Mouse (Mus musculus) heart, postnatal 4 days (tissue): ENCODE data around the gene Trim71. TPM values are rescaled to one million over a fixed set of nuclear protein-coding genes. Genes with fewer than 3 reads are reported as not detected.

ENCODE experiments used
- DNase-seq: peaks from one replicate; pipeline ENCODE4 v3.0.0; 2021
- total RNA-seq, 2 experiments: library from RNA; stranded (reverse); gene quantifications; 2 replicates each; pipeline ENCODE4 v1.2.3; 2021

The Trim71 gene
- total RNA-seq: not detected

DNA sequence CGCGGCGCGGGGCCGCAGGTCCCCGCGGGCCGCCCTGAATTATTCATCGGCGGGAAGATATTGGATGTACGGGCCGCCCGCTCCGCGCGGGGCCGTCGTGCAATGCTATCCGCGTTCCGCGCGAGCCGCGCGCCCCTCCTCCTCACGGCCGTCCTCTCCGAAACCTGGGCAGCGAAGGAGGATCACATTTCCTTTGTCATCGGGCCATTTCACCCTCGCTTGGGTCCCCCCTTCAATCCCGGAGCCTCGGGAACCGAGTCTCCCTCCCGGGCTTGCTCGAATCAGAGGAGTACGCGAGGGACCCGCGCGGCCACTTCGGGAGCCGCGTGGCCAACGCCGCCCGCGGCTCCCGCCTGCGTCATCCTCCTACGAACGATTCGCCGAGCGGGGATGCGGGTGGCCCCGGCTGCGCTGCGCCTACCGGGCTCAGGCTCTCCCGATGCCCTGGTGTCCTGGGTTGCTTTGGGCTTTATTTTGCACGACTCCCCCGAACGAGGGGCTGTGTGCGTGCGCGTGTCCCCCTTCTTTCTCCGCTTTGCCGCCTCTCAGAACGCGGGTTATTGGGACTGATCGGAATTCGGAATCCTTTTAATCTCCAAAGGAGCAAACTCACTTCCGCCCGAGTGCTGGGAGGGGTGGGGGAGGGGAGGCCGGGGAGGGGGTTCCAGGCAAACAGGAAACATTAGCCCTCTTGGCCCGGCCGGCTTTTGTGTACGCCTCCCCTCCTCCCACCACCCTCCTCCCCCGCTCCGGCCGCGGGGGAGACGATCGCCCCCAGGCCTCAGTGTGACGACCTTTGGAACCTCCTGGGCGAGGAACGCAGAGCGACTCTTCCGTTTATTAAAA, at the start of gene Trim71:
Trim71 (minus strand) TSS at position 609 of the 846 bp plus-strand sequence.
- no peak for DNase-seq

DNA sequence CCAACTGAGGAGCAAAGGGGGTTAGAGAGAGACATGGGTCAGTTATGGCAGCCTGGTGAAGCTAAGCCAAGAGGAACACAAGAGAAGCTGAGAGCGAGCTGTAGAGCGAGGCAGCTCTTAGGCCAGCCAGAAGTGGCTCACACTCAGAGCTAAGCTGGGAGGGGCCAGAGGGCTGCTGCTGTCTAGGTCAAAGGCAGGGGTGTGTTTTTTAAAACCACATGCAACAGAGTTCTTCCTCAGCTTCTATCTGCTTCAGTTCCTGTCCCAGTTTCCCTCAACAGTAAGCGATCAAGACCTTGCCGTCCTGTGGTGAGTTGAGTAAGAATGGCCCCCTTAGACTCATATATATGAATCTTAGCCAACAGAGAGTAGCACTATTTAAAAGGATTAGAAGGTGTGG, 48.9 kb upstream of the Trim71 start:
- DNase-seq: no peak

DNA sequence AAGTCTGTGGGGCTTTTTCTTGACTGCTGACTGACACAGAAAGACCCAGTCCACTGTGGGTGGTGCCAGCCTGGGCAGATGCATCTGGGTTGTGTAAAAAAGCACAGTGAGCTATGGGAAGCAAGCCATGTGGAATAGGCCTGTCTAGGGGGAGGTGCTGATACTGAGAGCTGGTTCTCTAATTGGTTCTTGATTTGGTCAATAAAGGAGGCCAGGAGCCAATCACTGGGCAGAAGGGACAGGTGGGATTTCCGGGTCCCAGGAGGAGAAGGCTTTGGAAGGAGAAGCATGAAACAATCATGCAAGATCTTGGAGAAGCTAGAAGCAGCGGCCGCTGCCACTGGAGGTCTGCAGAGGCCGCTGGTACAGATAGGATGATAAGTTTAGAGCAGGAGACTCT, 48.4 kb upstream of the Trim71 start:
- no peak for DNase-seq

DNA sequence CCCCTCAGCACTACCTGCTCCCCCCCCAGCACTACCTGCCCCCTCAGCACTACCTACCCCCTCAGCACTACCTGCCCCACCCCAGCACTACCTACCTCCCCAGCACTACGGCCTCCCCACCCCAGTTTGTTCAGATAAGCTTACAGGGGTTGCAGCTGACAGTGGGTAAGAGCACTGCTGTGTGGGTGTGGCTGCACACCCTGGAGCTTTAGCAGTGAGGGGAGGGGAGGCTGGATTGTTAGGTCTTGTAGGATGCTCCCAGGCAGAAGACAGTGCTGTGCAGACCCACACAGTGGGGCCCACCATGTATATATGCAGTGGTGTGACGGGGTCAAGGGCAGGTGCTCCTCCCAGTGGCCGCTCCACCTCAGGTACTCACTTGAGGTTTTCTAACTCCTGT, 46.1 kb upstream of the Trim71 start:
- no peak for DNase-seq

DNA sequence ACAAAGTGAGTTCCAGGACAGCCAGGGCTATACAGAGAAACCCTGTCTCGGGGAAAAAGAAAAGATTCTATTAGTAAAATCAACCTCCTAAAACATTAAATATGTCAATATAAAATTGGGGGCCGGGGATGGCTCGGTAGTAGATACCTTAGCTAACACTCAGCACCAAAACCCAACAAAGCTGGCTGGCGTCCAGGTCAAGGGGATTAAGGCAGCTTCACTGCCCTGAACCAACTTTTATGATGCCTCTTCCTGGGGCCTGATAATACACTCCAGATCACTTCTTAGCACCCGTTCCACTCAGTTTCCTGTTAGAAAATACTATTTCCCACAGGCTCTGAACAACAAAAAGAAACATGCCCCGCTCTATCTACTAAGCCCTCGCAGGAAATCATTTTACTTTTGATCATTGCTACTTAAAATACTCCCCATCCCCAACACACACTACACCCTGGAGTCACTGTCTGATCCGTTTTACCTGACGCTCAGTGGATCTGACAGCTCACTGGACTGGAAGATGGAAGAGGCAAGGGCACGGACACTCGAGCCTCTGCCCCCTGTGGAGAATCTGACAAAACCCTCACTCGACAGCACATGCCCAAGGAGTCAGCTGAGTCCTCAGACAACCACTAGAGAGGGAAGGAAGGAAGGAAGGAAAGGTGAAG, 39.8 kb upstream of the Trim71 start:
- DNase-seq: no peak

DNA sequence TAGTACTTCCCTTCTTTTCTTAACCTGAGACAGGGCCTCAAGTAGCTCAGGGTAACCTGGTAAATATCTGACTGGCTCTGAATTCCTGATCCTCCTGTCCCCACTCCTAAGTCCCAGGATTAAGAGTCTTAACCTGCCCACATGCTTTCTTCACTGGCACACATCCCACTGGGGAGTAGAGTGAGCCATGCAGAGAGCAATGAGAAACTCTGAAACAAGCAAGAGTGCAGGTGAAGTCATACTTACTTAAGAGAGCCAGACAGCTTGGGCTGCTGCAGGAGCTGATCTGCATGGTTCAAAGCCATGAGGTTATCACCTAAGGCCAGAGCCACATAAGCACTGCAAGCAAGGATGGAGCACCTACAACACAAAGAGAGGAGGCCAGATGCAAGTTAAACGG, 36.9 kb upstream of the Trim71 start:
- no peak for DNase-seq

DNA sequence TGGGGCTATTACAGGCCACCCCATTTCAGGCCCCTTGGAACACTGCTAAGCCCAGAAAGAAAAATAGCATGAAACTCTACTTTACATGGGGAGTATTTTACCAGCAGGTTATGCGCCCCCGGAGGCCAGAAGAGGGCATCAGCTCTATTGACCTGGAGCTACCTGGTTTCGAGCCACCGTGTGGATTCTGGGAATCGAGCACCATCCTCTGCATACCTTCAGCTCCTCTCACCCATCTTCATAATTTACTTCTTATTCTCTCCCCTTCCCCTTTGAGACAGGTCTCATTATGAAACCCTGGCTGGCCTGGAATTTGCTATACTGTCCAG, 20.8 kb upstream of the Trim71 start:
- DNase-seq: no peak

DNA sequence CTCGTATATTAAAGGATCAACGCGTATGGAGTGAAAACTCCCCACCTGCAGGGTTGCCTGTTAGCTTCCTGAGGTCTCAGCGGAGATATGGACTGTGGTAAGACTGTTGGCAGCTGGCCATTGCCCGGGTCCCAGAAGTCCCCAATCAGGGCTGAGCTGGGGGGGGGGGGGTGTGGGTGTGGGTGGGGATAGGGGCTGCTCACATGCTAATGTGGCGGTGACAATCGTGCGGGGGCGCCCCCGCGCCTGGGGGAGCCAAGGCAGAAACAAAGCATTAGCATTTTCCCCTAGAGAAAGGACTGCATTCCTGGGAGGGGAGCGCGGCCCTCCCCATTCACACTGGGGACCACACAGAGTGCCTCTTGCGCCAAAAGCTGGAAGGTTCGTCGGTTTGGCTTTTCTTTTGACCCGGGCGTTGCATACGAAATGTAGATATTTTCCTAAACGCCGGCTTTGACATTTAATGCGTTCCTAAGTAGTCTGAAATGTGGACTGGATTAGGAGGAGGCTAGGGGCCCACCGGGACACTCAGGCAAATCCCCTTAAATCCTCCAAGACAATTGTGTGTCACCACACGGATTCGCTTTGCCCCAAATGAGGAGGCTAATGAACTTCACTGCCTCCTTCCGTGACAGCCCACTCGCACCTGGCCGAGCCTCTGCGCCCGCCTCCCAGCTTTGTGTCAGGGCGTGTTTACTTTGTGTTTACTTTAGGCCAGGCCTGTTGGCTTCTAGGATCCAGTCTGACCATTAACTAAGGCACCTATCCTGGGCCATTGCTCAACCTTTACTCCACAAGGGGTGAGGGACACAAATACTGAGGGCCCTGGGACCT, 20.2 kb upstream of the Trim71 start:
- peak; percentile 17 for DNase-seq

DNA sequence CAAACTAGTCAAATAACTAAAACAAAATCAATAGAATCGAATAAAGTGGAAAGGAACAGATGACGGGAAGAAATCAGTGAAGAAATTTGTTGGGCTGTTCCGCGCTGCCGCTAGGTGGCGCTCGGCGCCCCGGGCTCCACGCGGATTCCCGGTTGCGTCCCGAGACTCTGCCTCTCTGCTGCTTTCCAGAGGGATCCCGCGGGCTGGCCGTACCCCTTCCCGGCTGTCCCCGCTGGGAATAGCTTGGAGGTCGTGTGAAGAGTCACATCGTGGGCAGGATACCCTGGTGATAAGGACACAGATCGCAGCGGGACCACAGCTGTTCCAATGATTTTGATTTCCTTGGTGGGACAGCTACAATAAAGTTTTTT, 19.6 kb upstream of the Trim71 start:
- DNase-seq: peak; percentile 81

DNA sequence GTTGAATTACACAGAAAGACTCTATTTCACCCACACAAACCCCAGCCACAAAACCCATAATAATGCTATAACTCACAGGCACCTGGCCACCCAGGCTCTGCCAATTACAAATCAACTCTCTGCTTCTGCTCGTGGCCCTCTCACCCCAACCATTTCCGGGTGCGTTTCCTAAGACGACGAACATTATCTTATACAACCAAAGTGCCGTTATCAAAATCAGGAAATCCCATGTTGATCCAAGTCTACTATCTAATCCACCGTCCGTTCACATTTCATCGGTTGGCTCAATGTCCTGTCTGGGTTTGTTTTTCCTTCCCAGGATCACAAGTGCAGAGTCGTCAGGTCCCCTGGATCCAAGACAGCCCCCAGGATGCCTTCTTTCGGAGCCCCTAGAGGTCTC, 14.5 kb upstream of the Trim71 start:
- DNase-seq: no peak

DNA sequence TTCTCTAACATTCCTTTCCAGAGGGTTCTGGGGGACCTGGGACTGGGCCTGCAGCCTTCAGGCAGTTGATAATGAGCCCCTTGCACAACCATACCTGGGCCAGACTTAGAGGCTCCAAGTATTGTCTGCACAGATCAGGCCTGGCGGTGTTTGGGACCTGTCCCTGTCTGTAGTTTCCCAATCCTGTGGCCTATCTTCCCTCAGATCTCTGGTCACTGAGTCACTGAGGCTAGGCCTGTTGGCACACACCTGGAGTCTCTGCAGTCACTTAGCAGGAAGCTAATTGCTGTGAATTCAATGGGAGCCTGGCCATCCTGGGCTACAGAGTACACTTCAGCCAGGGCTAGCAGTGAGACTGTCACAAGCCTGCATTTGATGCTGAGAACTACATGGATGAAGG, 11.8 kb upstream of the Trim71 start:
- DNase-seq: no peak

DNA sequence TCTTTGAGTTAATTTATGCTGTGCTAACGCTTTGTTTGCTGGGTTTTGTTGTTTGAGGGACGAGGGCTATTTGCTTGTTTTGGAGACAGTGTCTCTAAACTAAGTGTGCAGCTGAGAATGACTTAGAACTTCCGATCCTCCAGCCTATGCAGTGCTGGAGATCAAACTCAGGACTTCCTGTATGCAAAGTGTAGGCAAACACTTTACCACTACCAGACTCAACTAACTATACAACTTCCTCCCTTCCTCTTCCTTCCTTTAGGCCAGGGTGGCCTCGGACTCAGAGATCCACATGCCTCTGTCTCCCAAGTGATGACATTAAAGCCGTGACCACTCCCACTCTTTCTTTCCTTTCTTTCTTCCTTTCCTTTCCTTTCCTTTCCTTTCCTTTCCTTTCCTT, 9.4 kb upstream of the Trim71 start:
- DNase-seq: no peak

DNA sequence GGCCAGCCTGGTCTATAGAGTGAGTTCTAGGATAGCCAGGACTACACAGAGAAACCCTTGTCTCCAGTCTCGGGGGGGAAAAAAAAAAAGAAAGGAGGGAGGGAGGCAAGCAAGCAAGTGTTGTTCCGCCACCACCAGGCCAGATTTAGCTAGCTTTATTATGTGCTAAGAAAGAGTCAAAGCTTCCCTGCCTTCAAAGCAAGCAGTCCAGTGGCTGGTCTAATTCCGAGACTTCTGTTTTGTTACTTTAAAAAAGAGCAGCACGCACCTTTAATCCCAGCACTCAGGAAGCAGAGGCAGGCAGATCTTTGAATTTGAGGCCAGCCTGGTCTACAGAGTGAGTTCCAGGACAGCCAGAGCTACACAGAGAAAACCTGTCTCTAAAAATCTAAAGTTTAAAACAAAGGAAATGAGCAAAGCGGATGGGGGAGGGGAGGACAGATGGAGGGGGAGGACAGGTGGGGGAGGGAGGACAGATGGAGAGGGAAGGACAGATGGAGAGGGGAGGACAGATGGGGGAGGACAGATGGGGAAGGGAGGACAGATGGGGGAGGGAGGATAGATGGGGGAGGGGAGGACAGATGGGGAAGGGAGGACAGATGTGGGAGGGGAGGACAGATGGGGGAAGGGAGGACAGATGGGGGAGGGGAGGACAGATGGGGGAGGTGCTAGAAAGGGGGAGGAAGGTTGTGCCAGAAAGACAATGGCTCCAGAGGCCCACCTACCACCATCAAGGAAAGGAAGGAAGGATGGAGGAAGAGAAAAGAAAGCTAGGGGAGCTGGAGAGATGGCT, 4.7 kb upstream of the Trim71 start:
- no peak for DNase-seq

DNA sequence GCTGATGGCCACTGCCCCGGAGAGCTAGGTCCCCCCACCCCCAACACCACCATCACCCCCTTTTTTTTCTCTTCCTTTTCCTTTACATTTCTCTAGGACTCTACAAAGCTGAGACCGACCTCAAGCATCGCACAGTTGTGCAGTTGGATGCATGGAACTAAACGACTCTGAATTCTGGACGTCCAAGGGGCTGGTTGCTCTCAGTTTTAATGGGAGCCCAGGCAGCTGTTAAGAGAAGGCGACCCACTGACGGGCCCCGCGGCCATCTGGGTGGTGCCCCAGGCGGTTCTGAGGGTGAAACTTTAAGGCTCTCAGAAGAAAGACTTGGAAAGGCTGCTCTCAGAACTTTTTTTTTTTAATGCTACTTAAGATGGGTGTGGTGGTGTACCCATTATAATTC, 498 bp upstream of the Trim71 start:
- DNase-seq: no peak

DNA sequence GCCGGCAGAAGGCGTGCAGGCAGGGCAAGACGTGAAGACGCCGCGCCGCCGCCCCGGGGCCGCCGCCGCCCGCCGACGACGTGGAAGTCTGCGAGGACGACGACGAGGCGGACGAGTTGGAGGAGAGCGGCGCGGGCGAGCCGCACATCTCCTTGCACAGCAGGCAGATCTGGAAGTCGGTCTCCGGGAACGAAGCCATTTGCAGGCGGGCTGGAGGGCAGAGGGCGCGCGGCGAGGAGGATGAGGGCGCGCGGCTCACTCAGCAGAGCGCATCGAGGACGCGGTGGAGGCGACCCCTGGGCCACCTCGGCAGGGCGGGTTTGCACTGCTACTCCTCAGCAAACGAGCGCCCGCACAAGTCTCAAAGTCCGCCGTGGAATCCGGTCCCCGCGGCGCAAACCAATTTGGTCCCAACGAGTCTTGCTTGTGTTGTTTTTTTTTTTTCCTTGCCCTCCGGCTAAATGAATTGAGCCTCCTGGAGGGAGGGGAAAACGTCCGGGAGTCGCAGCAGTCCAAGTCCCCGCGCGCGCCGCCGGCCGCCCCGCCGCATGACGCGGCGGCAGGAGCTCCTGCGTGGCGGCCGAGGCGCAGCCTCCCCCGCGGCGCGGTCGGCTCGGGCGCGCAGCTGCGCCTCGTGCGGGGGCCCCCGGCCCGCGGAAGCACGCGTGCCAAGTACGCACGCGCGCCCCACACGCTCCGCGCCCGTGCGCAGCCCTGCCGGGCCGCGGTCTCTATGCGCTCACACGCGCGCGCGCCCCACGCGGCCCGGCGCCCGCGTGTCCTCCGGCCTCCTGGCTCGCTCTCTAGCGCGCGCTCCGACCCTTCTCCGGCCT, 1.0 kb downstream of the Trim71 start:
- no peak for DNase-seq

DNA sequence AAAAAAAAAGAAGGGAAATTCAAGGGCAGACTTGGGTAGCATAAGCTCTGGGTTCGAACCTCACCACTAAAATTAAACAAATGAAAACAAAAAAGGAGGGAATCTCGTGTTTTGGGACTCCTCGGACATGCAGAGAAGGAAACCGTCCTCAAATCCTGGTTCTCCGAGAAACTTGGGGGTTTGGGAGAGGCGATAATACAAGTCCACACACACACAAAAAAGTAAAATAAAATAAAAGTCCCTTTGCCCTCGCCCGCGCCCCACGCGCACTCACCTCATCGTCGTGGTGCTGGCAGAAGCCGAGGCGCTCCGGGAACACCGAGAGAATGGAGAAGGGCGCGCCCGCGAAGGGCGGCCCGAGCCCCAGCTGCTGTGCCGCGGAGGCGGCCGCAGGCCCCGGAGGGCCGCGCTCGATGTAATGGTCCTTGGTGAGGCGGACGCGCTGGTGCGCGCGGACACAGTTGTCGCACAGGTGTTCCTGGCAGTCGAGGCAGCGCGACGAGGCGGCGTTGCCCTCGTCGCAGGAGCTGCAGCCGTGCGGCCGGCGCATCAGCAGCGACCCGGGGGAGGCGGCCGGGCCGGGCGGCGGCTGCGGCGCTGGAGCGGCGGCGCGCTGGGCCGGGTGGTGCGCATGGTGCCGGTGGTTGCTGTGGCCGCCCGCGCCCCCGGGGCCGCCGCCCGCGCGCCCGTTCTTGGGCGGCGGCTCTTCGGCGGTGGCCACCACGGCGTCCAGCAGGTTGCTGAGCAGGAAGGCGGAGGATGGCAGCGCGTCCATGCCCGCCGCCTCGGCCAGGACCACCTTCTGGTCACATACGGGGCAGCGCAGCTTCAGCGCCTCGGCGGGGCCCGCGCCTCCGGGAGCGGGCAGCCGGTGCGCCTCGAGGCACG, 1.9 kb downstream of the Trim71 start:
- no peak for DNase-seq

DNA sequence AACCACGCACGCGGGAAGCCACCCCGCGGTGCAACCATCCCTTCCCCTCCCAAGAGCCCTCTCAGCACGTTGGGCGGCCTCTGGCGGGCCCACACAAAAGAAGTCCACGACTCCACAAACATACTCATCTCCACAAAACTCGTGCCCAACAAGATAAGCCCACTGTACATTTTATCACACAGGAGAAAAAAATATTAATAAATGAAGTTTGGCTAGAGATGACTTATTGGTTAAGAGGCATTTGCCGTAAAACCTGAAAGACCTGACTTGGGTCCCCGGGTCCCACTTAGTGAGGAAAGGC, 2.5 kb downstream of the Trim71 start:
- DNase-seq: no peak

DNA sequence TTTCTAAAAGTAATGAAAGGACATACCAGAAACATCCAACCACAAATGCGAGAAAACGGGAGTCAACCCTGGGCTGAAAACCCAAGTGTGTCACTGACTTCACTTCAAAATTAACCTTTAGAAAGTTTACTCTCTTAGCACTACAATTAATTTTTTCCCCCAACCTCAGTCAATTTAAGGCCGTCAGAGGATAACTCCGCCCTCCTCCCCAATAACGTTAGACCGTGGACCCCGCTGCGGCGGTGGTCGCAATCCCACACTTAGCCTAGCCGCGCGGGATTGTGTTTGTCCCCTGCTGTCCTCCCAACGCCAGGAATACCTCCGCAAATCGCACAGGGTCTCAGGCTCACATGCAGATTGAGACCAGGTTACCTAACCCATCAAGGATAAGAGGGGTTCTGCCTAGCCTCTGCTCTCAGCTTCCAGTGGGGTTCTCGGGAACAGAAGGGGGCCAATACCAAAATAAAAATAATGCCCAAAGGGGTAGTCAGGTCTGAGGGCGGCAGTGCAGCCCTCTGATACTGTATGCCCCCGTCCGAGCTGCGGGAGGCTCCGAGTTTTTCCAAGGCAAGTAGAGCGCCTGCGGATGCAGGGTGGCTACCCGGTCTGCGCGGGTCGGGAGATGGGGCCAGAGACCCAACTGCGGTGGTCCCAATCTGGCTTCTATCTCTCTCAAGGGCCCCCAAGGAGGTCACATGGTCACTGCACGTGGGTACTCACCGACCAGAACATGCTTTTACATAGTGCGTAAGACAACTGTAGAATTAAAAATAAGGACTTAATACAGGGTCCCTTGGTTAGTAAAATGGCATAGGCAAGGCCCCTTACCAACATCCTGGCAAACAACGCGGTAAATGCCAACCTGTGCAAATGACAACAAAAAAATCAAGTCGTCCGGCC, 3.1 kb downstream of the Trim71 start:
- no peak for DNase-seq

DNA sequence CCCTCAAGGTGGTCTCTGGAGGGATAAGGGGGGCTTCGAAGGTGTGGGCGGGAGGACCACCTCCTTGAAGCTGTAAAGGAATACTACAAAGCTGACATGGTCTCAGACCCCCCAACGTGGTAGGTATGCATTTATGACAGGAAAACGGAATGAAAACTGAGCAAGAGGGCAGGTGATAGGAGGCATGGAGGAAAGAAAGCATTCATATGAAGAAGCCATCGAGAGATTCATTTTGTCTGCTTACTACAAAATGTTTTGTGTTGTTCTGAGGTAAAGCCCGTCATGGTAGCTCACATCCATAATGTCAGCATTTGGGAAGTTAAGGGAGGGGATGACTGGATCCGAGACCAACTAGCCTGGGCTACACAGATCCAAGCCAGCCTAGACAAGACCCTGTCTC, 4.0 kb downstream of the Trim71 start:
- no peak for DNase-seq

DNA sequence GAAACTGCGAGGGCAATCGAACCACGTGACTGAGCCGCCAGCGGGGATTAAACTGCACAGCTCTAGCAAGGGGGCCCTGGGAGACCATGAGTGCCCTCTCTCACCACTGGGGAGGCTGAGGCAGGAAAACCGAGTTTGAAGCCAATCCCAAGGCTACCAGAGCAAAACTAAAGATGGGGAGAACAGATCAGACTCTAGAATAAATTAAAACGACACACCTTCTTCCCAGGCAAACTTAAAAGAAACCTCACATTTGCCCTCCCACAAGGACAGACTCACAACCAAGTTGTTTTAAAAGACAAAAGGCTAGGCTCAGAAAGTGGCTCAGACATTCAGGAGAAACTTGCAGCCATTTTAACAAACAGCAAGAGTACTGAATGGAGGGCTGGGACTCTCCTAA, 7.1 kb downstream of the Trim71 start:
- no peak for DNase-seq
